Mouse (Mus musculus) cerebellum, adult (tissue): ENCODE data around the gene Cox6a1.

Source experiments
- ATAC-seq: cut with Nextera tagmentation; 2 replicates; pipeline ENCODE4 v1.9.2; 2017; ENCODE audit warnings: mild to moderate bottlenecking, moderate library complexity, mixed read lengths; ENCODE audit not compliant: insufficient number of reproducible peaks, low FRiP score, low TSS enrichment

Cox6a1 gene

DNA sequence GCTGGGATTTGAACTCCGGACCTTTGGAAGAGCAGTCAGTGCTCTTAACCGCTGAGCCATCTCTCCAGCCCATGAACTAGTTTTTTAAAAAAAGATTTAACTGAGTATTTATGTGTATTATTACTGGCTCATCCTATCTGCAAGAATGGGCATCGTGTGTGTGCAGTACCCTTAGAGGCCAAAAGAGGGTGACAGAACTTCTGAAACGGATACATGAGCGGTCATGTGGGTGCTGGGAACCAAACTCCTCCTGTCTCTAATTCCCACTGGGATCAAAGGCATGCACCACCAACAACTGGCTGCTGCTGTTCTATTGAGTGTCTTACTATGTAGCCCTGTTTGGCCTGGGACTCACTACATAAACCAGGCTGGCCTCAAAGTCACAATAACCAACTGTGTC, 2.6 kb upstream of the Cox6a1 start:
- ATAC-seq, result no peak

DNA sequence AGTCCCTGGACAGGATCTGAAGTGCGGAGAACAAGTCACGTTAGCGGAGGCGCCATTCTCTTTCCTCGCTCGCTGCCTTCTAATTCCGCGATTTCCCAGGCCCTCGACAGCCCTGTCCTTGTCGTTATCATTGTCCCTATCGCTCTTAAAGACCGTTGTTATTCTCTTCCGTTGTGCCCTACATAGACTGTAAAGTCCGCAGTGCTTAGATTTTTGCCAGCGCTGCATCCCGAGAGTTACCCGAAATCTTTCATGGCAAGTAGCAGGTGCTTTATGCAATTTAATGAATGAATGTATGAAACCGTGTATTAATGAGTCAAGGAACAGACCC, 409 bp upstream of the Cox6a1 start:
- no peak; the same call in 1 of the 2 replicates for ATAC-seq

DNA sequence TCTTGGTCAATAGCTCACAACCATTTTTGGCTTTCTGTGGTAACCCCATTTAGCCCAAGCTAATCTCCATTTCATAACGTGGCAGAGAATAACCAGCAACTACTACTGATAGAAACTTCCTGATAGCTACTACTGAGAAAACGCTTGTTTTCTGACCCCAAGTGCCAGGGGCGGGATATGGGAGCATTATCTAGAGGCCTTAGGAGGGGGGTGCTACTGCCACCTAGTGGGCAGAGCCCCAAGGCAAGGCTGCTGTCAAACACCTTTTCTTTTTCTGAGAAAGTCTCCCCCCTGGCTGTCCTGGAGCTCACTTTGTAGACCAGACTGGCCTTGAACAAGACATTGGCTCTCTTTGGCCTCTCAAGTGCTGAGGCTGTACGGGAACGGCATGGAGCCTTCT, 1.2 kb downstream of the Cox6a1 start:
- no peak for ATAC-seq

DNA sequence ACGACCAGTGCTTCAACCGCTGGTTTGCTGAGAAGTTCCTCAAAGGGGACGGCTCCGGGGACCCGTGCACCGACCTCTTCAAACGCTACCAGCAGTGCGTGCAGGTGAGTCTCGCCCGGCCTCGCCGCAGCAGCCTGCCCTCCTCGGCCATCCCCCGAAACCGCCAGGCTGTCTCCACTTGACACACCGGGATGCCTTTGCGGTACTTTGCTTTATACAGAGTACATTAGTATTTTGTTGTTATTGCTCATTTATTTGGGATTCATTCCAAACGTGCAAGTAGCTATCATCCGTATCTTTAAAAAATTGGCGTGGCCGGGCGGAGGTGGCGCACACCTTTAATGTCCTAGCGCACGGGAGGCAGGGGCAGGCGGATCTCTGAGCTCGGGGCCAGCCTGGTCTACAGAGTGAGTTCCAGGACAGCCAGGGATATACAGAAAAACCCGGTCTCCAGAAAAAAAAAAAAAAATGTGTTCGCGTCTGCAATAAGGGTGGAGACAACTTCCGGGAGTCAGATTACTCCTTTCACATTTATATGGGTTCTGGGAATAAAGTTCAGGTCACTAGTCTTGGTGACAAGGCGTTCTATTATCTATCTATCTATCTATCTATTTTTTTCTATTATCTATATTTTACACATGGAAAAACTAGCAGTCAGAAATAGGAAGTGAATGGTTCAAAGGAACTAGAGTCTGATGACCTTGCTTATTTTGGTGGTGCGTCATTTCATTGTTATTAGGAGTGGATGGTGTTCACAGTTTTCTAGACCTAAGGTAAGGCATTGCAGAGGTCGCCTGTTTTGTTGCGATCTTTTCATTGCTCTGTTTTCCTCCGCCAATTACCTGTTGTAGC, 7.2 kb downstream of the Cox6a1 start:
- 0 out of 2 replicates have a peak, but pooled peaks have one; percentile 31 for ATAC-seq

DNA sequence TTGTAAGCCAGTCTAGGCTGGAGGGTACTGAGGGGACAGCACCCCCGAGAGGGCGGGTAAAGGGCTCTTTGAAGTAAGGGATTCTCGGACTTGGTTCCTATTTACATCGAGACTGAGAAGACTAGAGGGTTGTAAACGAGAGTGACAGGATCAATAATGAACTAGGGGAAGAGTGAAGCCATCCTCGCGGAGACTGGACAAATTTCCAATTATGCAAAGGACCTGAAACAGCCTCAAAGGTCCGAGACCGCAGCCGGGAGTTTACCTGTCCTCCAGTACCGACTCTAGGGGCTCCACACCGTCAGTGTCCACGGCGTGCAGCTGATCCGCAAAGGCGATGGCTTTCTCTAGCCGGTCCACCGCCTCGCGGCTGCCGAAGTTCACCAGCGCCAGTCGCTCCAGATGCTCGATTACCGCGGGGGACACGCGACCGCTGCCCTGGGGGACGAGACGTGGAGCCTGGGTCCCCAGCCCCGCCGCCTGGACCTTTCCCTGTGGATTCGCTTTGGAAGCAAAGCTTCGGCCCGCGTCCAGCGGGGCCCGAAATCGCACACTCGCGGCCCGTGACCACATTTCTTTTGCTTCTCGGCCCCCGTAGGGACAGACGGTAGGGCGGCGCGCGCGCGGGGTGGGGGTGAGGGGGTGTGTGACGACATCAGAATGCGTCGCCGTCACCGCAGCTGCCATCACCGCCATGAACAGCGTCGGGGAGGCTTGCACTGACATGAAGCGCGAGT, 8.0 kb downstream of the Cox6a1 start, which contains the start of the genes Gatc and Triap1:
Gatc (minus strand) TSS at position 602 of the 737 bp plus-strand sequence.
Triap1 (plus strand) TSS at position 649 of the 737 bp plus-strand sequence.
- peak; percentile 64; the same call in 1 of the 2 replicates for ATAC-seq

DNA sequence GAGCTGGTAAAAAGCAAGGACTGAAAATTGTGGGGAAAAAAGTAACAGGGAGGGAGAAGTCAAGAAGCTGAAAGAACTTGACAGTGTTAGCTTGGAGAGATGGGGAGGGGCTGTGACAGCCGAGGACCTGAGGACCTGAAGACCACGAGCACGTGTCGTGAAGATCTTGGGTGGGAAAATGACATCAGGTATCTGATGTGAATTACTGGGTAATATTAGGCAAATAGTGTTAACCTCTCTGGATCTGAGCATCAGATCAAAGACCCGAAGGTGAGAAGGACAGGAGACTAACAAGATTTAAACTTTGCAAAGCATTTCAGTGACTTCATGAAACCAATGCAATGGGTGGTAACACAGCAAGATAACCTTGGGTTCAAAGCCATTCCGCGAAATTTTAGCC, 8.8 kb downstream of the Cox6a1 start:
- ATAC-seq, result no peak

DNA sequence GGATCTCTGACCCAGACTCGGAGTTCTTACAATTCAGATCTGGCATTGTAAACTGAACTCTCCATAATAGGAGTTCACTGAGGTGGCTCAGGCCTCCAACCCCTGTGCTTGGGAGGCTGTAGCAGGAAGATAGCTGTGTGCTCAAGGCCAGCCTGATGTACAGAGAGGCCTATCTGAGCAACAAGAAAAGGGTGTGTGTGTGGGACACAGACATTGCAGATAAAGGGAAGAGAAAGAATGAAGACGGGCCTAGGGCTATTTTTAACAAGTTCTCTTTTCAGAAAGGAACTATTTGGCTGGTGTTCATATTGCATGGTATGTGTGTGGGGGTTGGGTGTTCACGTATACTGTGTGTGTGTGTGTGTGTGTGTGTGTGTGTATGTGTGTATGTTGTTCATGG, 15.2 kb downstream of the Cox6a1 start:
- no peak for ATAC-seq

DNA sequence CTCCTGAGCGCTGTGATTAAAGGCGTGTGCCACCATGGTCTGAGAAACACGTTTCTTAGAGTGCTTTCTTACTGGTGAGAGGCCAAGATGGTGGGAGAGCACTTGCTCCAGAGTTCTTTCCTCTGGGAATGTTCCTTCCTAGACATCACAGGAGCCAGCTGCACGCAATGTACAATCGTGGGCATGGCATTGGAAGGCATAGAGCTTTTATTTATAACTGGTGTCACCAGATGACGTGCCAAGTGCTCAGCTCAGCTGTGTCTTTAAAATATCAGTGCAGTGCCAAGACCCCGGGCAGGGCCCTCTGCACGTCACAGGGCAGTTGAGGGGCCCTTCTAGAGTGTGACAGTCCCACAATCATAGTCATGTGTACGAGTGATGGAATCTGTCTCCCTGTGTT, 17.8 kb downstream of the Cox6a1 start:
- ATAC-seq, result no peak

DNA sequence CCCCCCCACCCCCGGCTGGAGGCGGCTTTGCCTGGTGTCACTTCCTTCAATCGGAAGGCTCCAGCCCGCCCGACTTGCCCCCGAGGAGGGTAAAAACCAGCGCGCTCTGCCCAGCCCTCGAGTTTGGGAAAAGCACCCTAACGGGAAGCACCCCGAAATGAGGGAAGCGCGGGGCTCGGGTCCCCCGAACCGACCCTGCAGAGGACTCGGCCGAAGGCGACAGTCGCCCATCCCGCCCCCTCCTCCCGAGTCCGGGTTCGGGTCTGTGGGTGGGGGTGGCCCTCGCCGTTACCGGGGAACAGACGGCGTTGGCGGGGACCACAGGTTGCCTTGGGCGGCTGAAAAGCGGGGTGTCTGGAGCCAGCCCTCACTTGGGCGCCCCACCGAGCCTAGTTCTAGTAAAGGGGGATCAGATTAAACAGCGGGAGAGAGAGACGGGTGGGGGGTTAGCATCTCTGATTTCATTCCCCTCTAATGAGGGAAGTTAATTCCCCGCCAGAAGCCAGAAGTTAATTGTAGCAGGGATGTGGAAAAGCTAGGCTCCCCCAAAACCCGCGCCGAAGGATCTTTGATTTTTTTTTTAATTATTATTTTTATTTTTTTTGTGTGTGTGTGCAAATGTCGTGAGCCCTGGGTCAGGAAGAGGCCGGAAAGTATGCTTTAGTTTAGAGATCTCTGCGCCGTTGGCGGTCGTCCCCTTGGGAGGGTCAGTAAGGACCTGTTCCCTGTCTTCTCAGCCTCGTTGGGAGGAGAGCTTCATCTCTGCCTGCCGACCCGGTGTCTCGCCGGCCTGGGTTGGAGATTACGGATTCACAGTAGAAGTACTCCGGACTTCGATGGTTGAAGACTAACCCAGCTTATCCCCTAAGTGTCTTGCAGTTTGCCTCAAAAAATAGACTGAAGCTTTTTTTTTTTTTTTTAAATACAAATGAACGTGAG, 20.9 kb downstream of the Cox6a1 start:
- no peak for ATAC-seq

DNA sequence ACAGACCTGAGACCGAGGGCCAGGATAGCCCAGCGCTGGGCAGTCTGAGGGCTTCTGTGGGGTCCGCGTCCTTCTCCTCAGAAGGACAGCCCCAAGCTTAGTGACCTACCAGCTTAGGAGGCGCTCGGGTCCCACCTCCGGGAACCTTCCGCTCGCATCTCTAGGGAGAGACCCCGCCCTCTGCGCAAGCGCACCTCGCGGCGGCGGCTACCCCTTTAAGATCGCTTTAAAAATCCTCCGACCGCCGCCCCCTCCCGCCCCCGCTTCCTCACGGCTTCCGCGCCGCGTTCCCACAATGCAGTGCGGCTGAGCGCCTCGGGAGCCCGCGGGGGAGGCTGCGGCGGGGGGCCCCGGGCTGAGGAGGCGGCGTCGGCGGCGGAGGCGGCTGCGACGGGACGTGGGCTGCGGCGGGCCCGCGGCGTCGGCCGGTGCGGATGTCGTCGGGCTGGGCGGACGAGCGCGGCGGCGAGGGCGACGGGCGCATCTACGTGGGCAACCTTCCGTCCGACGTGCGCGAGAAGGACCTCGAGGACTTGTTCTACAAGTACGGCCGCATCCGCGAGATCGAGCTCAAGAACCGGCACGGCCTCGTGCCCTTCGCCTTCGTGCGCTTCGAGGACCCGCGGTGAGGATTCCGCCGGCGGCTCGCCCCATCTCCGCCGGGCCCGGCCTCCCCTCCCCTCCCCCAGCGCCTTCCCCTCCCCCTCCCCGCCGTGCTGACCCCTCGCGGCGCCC, 21.7 kb downstream of the Cox6a1 start, which contains the start of gene Srsf9:
Srsf9 (plus strand) TSS at position 303 of the 735 bp plus-strand sequence.
- ATAC-seq, result peak; percentile 89

DNA sequence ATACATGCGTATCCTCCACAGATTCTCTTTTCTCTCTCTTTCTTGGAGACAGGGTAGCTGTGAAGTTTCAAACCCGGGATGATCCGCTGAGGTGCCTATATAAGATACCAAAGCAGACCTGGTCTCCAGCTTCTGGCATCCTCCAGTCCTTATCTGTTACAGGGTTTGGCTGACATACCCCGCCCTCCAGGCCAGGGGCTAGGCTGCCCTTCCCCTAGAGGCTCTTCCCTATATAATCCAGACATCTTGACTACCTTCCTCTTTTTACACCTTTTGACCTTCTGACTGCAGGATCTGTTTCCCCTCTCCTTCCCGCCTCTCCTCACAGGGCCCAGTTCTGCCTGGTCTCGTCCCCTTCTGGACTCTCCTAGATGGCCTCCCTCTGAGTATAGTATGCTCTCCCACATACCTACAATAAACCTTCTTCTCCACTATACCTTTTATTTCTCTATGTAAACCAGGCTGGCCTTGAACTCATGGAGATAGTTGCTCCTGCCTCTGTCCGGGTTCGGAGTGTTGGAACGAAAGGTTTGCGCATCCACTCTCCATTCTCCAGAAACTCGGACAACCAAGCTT, 22.4 kb downstream of the Cox6a1 start:
- peak; percentile 31; the same call in 1 of the 2 replicates for ATAC-seq

DNA sequence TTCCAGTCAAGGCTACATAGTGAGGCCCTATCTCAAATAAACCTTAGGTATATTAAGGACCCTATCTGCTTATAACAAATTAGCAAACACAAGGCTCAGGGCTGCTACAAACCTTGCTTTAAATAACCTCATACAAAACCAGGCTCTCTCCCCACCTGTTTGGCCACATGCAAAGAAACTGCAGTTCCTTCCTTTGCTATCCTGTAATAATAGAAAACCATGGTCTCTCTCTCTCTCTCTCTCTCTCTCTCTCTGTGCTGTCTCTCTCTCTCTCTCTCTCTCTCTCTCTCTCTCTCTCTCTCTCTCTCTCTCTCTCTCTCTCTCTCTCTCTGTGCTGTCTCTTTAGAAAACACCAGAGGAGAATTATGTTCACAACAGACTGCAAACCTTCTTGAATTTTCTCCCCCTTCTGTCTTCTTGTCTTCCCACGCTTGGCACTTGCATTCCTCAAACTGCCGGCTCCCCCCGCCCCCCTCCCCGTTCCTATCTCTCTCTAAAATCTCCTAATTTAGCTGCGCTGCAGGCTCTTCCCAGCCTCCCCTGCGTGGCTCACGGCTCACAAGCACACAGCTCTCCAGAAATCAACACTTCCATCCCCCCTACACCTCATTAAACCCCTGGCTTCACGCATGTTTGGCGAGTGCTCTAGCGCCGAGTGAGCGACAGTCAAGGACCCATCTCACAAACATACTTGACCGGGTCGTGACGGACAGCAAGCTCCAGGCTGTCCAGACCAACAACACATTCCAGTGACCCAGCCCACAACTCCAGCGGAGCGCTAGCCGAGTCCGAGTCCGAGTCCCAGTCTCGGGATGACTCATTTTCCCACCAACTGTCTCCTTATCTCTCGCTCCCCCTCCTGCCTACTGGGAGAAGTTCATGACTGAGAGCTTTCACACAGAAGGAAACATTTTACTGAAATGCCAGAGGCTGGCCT, 29.5 kb downstream of the Cox6a1 start:
- ATAC-seq, result peak; percentile 74; the same call in 1 of the 2 replicates

DNA sequence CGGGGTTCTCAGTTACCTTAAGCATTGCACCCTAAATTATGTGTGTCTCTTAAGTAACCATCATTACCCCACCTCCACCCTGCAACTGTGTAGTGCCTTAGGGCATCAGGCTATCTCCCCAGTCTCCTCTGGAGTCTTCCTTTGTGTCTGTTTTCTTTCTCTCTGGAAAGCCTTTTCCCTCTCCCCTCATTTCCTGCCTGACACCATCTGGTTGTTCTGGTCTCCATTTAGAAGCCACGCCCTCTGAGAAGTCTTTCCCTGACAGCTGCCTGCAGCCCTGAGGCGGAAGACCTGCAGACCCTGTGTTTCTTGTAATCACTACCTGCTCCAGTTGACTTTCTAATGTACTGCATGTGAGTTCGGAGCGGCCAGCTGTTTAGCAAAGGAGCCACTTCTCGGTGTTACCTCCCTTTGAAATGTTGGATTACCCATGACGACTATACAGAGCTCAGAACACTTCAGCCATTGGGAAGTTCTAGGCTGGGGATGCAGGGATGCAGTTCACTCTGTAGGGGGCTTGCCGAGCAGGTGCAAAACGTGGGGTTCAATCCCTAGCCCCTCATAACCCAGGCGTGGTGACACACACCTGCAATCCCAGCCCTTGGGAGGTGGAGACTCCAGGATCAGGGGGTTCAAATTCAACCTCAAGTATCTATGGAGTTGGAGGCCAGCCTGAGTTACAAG, 31.0 kb downstream of the Cox6a1 start:
- no peak for ATAC-seq

DNA sequence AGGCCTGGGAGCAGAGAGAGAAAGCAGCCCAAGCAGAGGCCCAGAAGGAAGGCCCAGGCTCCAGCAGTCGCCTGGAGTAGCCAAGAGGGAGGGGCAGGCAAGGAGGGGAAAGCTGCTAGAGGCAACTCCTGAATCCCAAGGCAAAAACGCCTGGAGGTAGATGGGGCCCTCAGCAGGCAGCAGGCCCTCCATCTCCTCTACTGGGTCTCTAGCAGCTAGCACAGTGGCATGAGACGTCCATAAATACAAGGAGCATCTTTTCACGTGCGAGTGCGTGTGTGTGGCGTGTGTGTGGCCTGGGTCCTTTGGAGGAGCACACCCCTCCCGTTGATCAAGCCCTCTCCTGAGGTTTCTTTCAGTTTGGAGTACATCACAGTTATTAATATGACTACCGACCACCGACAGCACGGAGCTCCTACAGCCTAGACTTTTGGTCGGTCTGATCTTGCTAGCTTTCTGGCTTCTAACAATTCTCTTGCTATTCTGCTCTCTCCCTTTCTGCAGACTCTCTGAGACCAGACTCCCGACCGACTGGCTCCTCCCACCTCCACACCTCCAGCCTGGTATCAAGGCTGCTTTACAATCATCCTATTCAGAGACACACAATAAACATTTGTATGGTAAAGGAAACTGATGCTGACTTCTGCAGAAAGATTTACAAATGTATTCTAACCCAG, 31.7 kb downstream of the Cox6a1 start:
- ATAC-seq, result no peak

DNA sequence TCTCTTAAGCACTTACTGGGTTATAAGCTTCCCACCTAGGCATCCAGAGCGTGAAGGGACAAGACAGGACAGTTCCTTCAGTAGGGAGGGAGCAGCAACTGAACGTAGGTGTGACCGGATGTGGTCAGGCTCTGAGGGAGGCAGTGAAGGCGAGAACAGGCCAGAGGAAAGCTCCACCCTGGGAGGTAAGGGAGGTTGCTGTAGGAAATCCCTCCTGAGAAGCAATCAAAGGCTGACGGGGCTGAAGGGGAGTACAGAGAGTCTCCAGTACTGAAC, 35.2 kb downstream of the Cox6a1 start:
- no peak for ATAC-seq

DNA sequence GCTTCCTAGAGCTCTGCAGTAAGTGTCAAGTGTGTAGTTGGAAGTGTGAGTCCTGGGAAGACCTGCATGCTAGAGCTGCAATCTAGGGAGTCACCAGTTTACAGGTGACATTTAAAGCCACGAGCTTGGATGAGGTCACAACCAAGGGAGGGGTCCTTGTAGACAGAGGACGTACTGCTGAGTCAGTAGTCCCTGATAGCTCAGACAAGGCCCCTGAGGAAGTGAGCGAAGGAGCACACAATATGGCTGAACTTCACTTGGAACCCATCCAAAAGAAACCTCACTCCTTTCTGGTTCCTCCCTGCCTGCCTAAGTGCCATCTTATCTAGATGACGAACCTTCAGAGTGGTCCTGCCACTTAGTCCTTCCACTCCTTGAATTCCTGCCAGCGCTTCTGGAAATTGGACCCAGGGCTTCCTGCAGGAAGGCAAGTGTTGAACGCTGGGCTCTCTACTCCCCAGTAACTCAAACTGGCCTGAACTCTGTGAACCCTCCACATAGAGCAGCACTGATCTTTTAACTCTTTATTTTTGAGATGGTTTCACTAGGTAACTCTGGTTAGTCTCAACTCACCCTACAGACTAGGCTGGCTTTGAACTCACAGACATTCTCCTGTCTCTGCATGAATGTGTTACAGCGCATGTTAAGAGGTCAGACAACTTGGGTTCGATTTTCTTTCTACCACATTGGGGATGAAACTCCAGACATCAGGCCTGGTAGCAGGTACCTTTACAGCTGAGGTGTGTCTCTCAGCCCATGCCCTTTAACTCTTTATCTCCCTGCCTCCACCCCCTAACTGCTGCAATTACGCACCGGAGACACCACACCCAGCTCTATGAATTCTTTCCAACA, 35.7 kb downstream of the Cox6a1 start:
- no peak for ATAC-seq
